Mouse (Mus musculus) limb, embryonic 14.5 days (tissue): ENCODE results near the gene Zcchc4. TPM values are rescaled to one million over a fixed set of nuclear protein-coding genes. Genes with fewer than 3 reads are reported as not detected.

Experiments
- ATAC-seq: fragments of 200-750 bp; cut with Nextera tagmentation; 2 replicates; pipeline ENCODE4 v1.8.0; 2017; ENCODE audit warnings: low read depth, moderate number of reproducible peaks, moderate TSS enrichment; ENCODE audit not compliant: low FRiP score
- DNase-seq: peaks from one replicate; pipeline ENCODE4 v3.0.0-alpha.2; 2015; ENCODE audit warnings: low spot score
- H3K27ac ChIP-seq: fragments of 300-500 bp; sonication (generic); replicated peaks from 2 replicates; pipeline ENCODE4 v1.5.1; 2014; ENCODE audit warnings: low read depth, mild to moderate bottlenecking, low read length, moderate library complexity, mixed read lengths
- H3K27me3 ChIP-seq: fragments of 300-500 bp; sonication (generic); 2 replicates; pipeline ENCODE4 v1.6.1; 2014; ENCODE audit warnings: low read length, mixed read lengths; ENCODE audit not compliant: control insufficient read depth, insufficient read depth
- H3K36me3 ChIP-seq: fragments of 300-500 bp; sonication (generic); 2 replicates; pipeline ENCODE4 v1.6.1; 2014; ENCODE audit warnings: mild to moderate bottlenecking, low read length, moderate library complexity, mixed read lengths; ENCODE audit not compliant: control insufficient read depth, insufficient read depth
- H3K4me1 ChIP-seq: fragments of 300-500 bp; sonication (generic); 2 replicates; pipeline ENCODE4 v1.6.1; 2014; ENCODE audit warnings: antibody characterized with exemption, low read length, mixed read lengths; ENCODE audit not compliant: control insufficient read depth, insufficient read depth
- H3K4me2 ChIP-seq: fragments of 300-500 bp; sonication (generic); replicated peaks from 2 replicates; pipeline ENCODE4 v1.6.1; 2014; ENCODE audit warnings: low read depth, mild to moderate bottlenecking, low read length, moderate library complexity; ENCODE audit not compliant: severe bottlenecking
- H3K4me3 ChIP-seq: fragments of 300-500 bp; sonication (generic); replicated peaks from 2 replicates; pipeline ENCODE4 v1.5.1; 2014; ENCODE audit warnings: low read length
- H3K9ac ChIP-seq: fragments of 300-500 bp; sonication (generic); 2 replicates; pipeline ENCODE4 v1.6.1; 2014; ENCODE audit warnings: mild to moderate bottlenecking, low read depth, low read length, moderate library complexity; ENCODE audit not compliant: severe bottlenecking
- H3K9me3 ChIP-seq: fragments of 300-500 bp; sonication (generic); 2 replicates; pipeline ENCODE4 v1.6.1; 2016; ENCODE audit warnings: low read length; ENCODE audit not compliant: control insufficient read depth
- POLR2A ChIP-seq: fragments of 200-500 bp; IDR thresholded peaks from 2 replicates; pipeline ENCODE4 v1.8.0; 2012; ENCODE audit warnings: inconsistent platforms, mild to moderate bottlenecking, moderate library complexity, borderline replicate concordance; ENCODE audit not compliant: insufficient read depth, insufficient read length; ENCODE audit errors: extremely low read depth
- WGBS: fragments of 180-500 bp; shearing (Covaris S2); extraction: QIAGEN DNeasy Blood & Tissue Kit; methylation state at CpG from one replicate; pipeline ENCODE4 v1.1.7; 2014; 5-methylcytosine and 5-hydroxymethylcytosine counted together
- polyA plus RNA-seq, 2 experiments: library from polyadenylated mRNA; depleted of rRNA in 1 of 2; stranded (reverse) in 1 of 2; unstranded in 1 of 2; fragments of >200 nt; fragmentation: Nextera tagmentation in 1 of 2; extraction: Ambion mirVana in 1 of 2; gene quantifications; 2 replicates each; pipeline versions ENCODE4 v1.2.1 to v1.2.3; 2012 to 2014

Zcchc4 gene
- polyA plus RNA-seq, 2 experiments, result 12.0 to 22.5 TPM

GRCm38 (mm10) chr5:52810446-52810845, 35.2 kb downstream of the Zcchc4 start:
- H3K4me1 ChIP-seq, result no peaks in the 10 kb centered on the region
- WGBS, result 95% methylated on average over 6 of the region's 6 CpGs
- no peak for ATAC-seq

GRCm38 (mm10) chr5:52811056-52811455, 35.8 kb downstream of the Zcchc4 start:
- Histone ChIP-seq H3K36me3 (peaks cover 25% of the 10 kb centered on the region), H3K9ac (no peak overlapping the region), H3K4me2 (no peak overlapping the region), H3K9me3 (no peaks in the 10 kb centered on the region), H3K4me1 (no peaks in the 10 kb centered on the region), H3K27ac (no peak overlapping the region), H3K4me3 (no peak overlapping the region), H3K27me3 (no peaks in the 10 kb centered on the region)
- no peak for DNase-seq
- ATAC-seq, result no peak
- TF ChIP-seq POLR2A, result no peak
- WGBS, result 92% methylated on average over 14 of the region's 14 CpGs

More at GRCm38 (mm10) chr5:52810446-52810845, 35.2 kb downstream of the Zcchc4 start:
- no peak overlapping the region for H3K9ac ChIP-seq
- H3K4me2 ChIP-seq, result no peak overlapping the region
- TF ChIP-seq POLR2A, result no peak
- no peaks in the 10 kb centered on the region for H3K27me3 ChIP-seq
- no peak overlapping the region for H3K27ac ChIP-seq
- no peak overlapping the region for H3K4me3 ChIP-seq
- peaks cover 19% of the 10 kb centered on the region for H3K36me3 ChIP-seq
- DNase-seq, result no peak
- no peaks in the 10 kb centered on the region for H3K9me3 ChIP-seq

- Histone ChIP-seq H3K4me2 (no peak overlapping the region), H3K27ac (no peak overlapping the region), H3K36me3 (peaks cover 37% of the 10 kb centered on the region), H3K9ac (no peak overlapping the region), H3K4me3 (no peak overlapping the region), H3K27me3 (no peaks in the 10 kb centered on the region), H3K4me1 (no peaks in the 10 kb centered on the region), H3K9me3 (no peaks in the 10 kb centered on the region)
- 80% methylated on average over 10 of the region's 10 CpGs for WGBS
- DNase-seq (no peak), ATAC-seq (no peak)
- no peak for TF ChIP-seq POLR2A
Observed at GRCm38 (mm10) chr5:52812456-52812855, 37.2 kb downstream of the Zcchc4 start.

- ATAC-seq, result no peak
- Histone ChIP-seq H3K9me3 (no peaks in the 10 kb centered on the region), H3K4me3 (no peak overlapping the region), H3K4me2 (no peak overlapping the region), H3K27ac (no peak overlapping the region), H3K36me3 (peaks cover 35% of the 10 kb centered on the region), H3K4me1 (no peaks in the 10 kb centered on the region), H3K9ac (no peak overlapping the region), H3K27me3 (no peaks in the 10 kb centered on the region)
- WGBS, result 86% methylated on average over 7 of the region's 7 CpGs
- no peak for DNase-seq
- no peak for TF ChIP-seq POLR2A
Observed at GRCm38 (mm10) chr5:52813312-52813711, 38.1 kb downstream of the Zcchc4 start.

GRCm38 (mm10) chr5:52818676-52819075, 43.5 kb downstream of the Zcchc4 start:
- H3K9me3 ChIP-seq, result no peaks in the 10 kb centered on the region
- no peaks in the 10 kb centered on the region for H3K4me1 ChIP-seq
- H3K4me3 ChIP-seq, result no peak overlapping the region
- no peaks in the 10 kb centered on the region for H3K27me3 ChIP-seq
- no peak overlapping the region for H3K4me2 ChIP-seq
- DNase-seq, result no peak
- H3K27ac ChIP-seq, result no peak overlapping the region
- no peak for TF ChIP-seq POLR2A
- WGBS, result 91% methylated on average over 7 of the region's 7 CpGs
- no peak for ATAC-seq
- no peak overlapping the region for H3K9ac ChIP-seq
- H3K36me3 ChIP-seq, result peaks cover 40% of the 10 kb centered on the region

- ATAC-seq (no peak), DNase-seq (peak; percentile 73)
- H3K9me3 ChIP-seq, result no peaks in the 10 kb centered on the region
- no peak overlapping the region for H3K4me3 ChIP-seq
- no peak overlapping the region for H3K9ac ChIP-seq
- H3K27ac ChIP-seq, result no peak overlapping the region
- no peak for TF ChIP-seq POLR2A
- no peaks in the 10 kb centered on the region for H3K4me1 ChIP-seq
- peaks cover 39% of the 10 kb centered on the region for H3K36me3 ChIP-seq
- WGBS, result 30% methylated on average over 3 of the region's 3 CpGs
- H3K27me3 ChIP-seq, result no peaks in the 10 kb centered on the region
- no peak overlapping the region for H3K4me2 ChIP-seq
Observed at GRCm38 (mm10) chr5:52821691-52822090, 46.5 kb downstream of the Zcchc4 start.
